Mouse (Mus musculus) forebrain, postnatal 0 days (tissue): Measurements from ENCODE around the gene Kcnq5. TPM values are rescaled to one million over a fixed set of nuclear protein-coding genes. Genes with fewer than 3 reads are reported as not detected.
"Not testable (repeated sequence)": the region's sequence is repeated elsewhere in the genome, so short reads cannot be mapped to it uniquely, and the experiment has no call there.

Source experiments
- ATAC-seq: fragments of 200-750 bp; cut with Nextera tagmentation; 2 replicates; pipeline ENCODE4 v1.8.0; 2017; ENCODE audit warnings: mild to moderate bottlenecking, moderate library complexity
- DNase-seq: peaks from one replicate; pipeline ENCODE4 v3.0.0-alpha.2; 2015
- H3K27ac ChIP-seq: fragments of 300-500 bp; sonication (generic); 2 replicates; pipeline ENCODE4 v1.5.1; 2014; ENCODE audit warnings: low read depth, mild to moderate bottlenecking, antibody characterized with exemption, low read length, moderate library complexity, mixed read lengths
- H3K27me3 ChIP-seq: fragments of 300-500 bp; sonication (generic); 2 replicates; pipeline ENCODE4 v1.6.1; 2014; ENCODE audit warnings: mild to moderate bottlenecking, low read length, mixed read lengths; ENCODE audit not compliant: insufficient read depth
- H3K36me3 ChIP-seq: fragments of 300-500 bp; sonication (generic); 2 replicates; pipeline ENCODE4 v1.6.1; 2014; ENCODE audit warnings: mild to moderate bottlenecking, moderate library complexity; ENCODE audit not compliant: insufficient read depth
- H3K4me1 ChIP-seq: fragments of 300-500 bp; sonication (generic); 2 replicates; pipeline ENCODE4 v1.6.1; 2014; ENCODE audit warnings: antibody characterized with exemption; ENCODE audit not compliant: insufficient read depth
- H3K4me2 ChIP-seq: fragments of 300-500 bp; sonication (generic); 2 replicates; pipeline ENCODE4 v1.6.1; 2014; ENCODE audit warnings: low read depth, mild to moderate bottlenecking, moderate library complexity
- H3K4me3 ChIP-seq: fragments of 300-500 bp; sonication (generic); 2 replicates; pipeline ENCODE4 v1.5.1; 2014; ENCODE audit warnings: low read depth, low read length, mixed read lengths
- H3K9ac ChIP-seq: fragments of 300-500 bp; sonication (generic); 2 replicates; pipeline ENCODE4 v1.6.1; 2014; ENCODE audit warnings: mild to moderate bottlenecking
- H3K9me3 ChIP-seq: fragments of 300-500 bp; sonication (generic); 2 replicates; pipeline ENCODE4 v1.6.1; 2016; ENCODE audit warnings: low read length
- CTCF ChIP-seq: sonication (generic); IDR thresholded peaks from 2 replicates; pipeline ENCODE4 v1.5.1; 2016; ENCODE audit warnings: antibody characterized with exemption, control low read depth, low read depth
- WGBS: fragments of 180-500 bp; shearing (Covaris S2); extraction: QIAGEN DNeasy Blood & Tissue Kit; methylation state at CpG from one replicate; pipeline ENCODE4 v1.1.7; 2014; 5-methylcytosine and 5-hydroxymethylcytosine counted together
- polyA plus RNA-seq: library from polyadenylated mRNA; unstranded; fragments of >200 nt; fragmentation: Nextera tagmentation; extraction: Ambion mirVana; gene quantifications from 2 replicates; pipeline ENCODE4 v1.2.1, GENCODE M21; 2015
- total RNA-seq: library from RNA; depleted of rRNA; stranded (reverse); fragments of >200 nt; gene quantifications from 2 replicates; pipeline ENCODE4 v1.2.3, GENCODE M21; 2014

Kcnq5 gene
- total and polyA plus RNA-seq, 2 experiments from 2014 or later = 3.4 to 17.7 TPM

- peak; percentile 71 for DNase-seq
- WGBS = 55% methylated on average over 5 of the region's 5 CpGs
- Histone ChIP-seq H3K36me3 (no peaks in the 10 kb centered on the region), H3K4me2 (no peak overlapping the region), H3K9ac (no peak overlapping the region), H3K27me3 (no peaks in the 10 kb centered on the region), H3K4me1 (0 out of 2 replicates have a peak, but pooled peaks cover 4% of the 10 kb centered on the region), H3K9me3 (no peaks in the 10 kb centered on the region), H3K27ac (peak overlapping the region; percentile 51; the same call in 1 of the 2 replicates), H3K4me3 (no peak overlapping the region)
- peak; percentile 83 for ATAC-seq
- TF ChIP-seq CTCF = no peak
Measured at GRCm38 (mm10) chr1:21803751-21804476, 157.8 kb downstream of the Kcnq5 start.

- no peak overlapping the region for H3K9ac ChIP-seq
- TF ChIP-seq CTCF = no peak
- H3K9me3 ChIP-seq = no peaks in the 10 kb centered on the region
- H3K27ac ChIP-seq = no peak overlapping the region
- H3K4me2 ChIP-seq = no peak overlapping the region
- H3K27me3 ChIP-seq = no peaks in the 10 kb centered on the region
- ATAC-seq (no peak), DNase-seq (no peak)
- no peaks in the 10 kb centered on the region for H3K4me1 ChIP-seq
- no peak overlapping the region for H3K4me3 ChIP-seq
- no peaks in the 10 kb centered on the region for H3K36me3 ChIP-seq
- WGBS = 77% methylated on average over 5 of the region's 5 CpGs
Measured at GRCm38 (mm10) chr1:21780746-21781145, 181.0 kb downstream of the Kcnq5 start.

- Histone ChIP-seq H3K4me1 (no peaks in the 10 kb centered on the region), H3K27ac (no peak overlapping the region), H3K4me2 (no peak overlapping the region), H3K9me3 (no peaks in the 10 kb centered on the region), H3K9ac (no peak overlapping the region), H3K27me3 (no peaks in the 10 kb centered on the region), H3K36me3 (no peaks in the 10 kb centered on the region), H3K4me3 (no peak overlapping the region)
- 97% methylated on average over 5 of the region's 5 CpGs for WGBS
- ATAC-seq = no peak
- no peak for DNase-seq
- TF ChIP-seq CTCF = no peak
Measured at GRCm38 (mm10) chr1:21777560-21777959, 184.2 kb downstream of the Kcnq5 start.

GRCm38 (mm10) chr1:21773931-21774330 is 187.8 kb downstream of the Kcnq5 start:
- no peak for TF ChIP-seq CTCF

GRCm38 (mm10) chr1:21770494-21770893 is 191.2 kb downstream of the Kcnq5 start:
- H3K27me3 ChIP-seq = no peaks in the 10 kb centered on the region
- 0 out of 2 replicates have a peak, but pooled peaks cover 3% of the 10 kb centered on the region for H3K4me1 ChIP-seq
- no peak for TF ChIP-seq CTCF
- H3K9ac ChIP-seq = no peak overlapping the region
- DNase-seq (no peak), ATAC-seq (peak; percentile 75; the same call in 1 of the 2 replicates)
- no peaks in the 10 kb centered on the region for H3K9me3 ChIP-seq
- no peak overlapping the region for H3K4me3 ChIP-seq
- no peak overlapping the region for H3K27ac ChIP-seq
- no peaks in the 10 kb centered on the region for H3K36me3 ChIP-seq
- 59% methylated on average over 1 of the region's 1 CpGs for WGBS
- H3K4me2 ChIP-seq = no peak overlapping the region

More at GRCm38 (mm10) chr1:21773931-21774330, 187.8 kb downstream of the Kcnq5 start:
- WGBS = 69% methylated on average over 5 of the region's 5 CpGs
- H3K4me1 ChIP-seq = 0 out of 2 replicates have a peak, but pooled peaks cover 3% of the 10 kb centered on the region
- no peaks in the 10 kb centered on the region for H3K36me3 ChIP-seq
- H3K27ac ChIP-seq = no peak overlapping the region
- no peak overlapping the region for H3K9ac ChIP-seq
- DNase-seq (no peak), ATAC-seq (no peak)
- H3K9me3 ChIP-seq = no peaks in the 10 kb centered on the region
- H3K27me3 ChIP-seq = no peaks in the 10 kb centered on the region
- H3K4me2 ChIP-seq = no peak overlapping the region
- H3K4me3 ChIP-seq = no peak overlapping the region

- Histone ChIP-seq H3K4me1 (no peaks in the 10 kb centered on the region), H3K27ac (no peak overlapping the region), H3K36me3 (no peaks in the 10 kb centered on the region), H3K4me2 (no peak overlapping the region), H3K9me3 (no peaks in the 10 kb centered on the region), H3K4me3 (no peak overlapping the region), H3K27me3 (no peaks in the 10 kb centered on the region), H3K9ac (no peak overlapping the region)
- TF ChIP-seq CTCF = no peak
- ATAC-seq (no peak), DNase-seq (no peak)
- WGBS = 84% methylated on average over 1 of the region's 1 CpGs
Measured at GRCm38 (mm10) chr1:21749297-21749696, 212.4 kb downstream of the Kcnq5 start.

- H3K36me3 ChIP-seq = no peaks in the 10 kb centered on the region
- WGBS = 67% methylated on average over 1 of the region's 1 CpGs
- no peak for ATAC-seq
Measured at GRCm38 (mm10) chr1:21729131-21729530, 232.6 kb downstream of the Kcnq5 start.

GRCm38 (mm10) chr1:21723231-21723630 is 238.5 kb downstream of the Kcnq5 start:
- ATAC-seq, H3K4me2 ChIP-seq, H3K4me3 ChIP-seq, H3K36me3 ChIP-seq, H3K27me3 ChIP-seq, H3K9me3 ChIP-seq, H3K27ac ChIP-seq, H3K4me1 ChIP-seq, DNase-seq, H3K9ac ChIP-seq: not testable (repeated sequence)
- WGBS = 95% methylated on average over 2 of the region's 2 CpGs

More at GRCm38 (mm10) chr1:21729131-21729530, 232.6 kb downstream of the Kcnq5 start:
- Histone ChIP-seq H3K4me2 (no peak overlapping the region), H3K4me3 (no peak overlapping the region), H3K4me1 (no peaks in the 10 kb centered on the region), H3K9me3 (no peaks in the 10 kb centered on the region), H3K27me3 (no peaks in the 10 kb centered on the region), H3K27ac (no peak overlapping the region), H3K9ac (no peak overlapping the region)
- no peak for TF ChIP-seq CTCF
- DNase-seq = no peak
